Mouse (Mus musculus) heart, postnatal 25 days (tissue): ENCODE measurements around the gene Oprm1. TPM values are rescaled to one million over a fixed set of nuclear protein-coding genes. Genes with fewer than 3 reads are reported as not detected.
"Not testable (repeated sequence)": the region's sequence is repeated elsewhere in the genome, so short reads cannot be mapped to it uniquely, and the experiment has no call there.

Source experiments
- DNase-seq: peaks from one replicate; pipeline ENCODE4 v3.0.0; 2022; ENCODE audit warnings: low spot score
- intact Hi-C: fragments of 180-260 bp; cut with DNase I; formaldehyde crosslinking; loops from one replicate; pipeline ENCODE4 v1.15.1; 2025
- total RNA-seq, 2 experiments: library from RNA; stranded (reverse); gene quantifications; 2 replicates each; pipeline ENCODE4 v1.2.3; 2021

The Oprm1 gene
- not detected for total RNA-seq

DNA sequence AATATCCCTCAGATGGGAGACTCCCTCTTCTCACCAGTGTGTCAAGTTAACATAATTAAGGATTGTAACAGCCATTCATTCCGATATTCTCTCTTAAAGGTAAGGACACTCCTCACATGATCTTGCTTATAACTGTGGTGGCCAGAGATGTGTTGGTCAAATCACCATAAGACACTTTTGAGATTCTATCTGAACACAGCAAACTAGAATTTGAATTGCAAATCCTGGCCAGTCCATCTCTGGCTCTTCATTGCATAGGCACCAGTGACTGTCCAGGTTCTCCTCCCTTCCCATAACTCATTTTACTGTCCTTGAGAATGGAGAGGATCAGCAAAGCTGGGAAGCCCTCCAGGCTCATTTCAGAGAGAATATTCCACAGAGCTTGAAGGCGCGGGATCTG, at the start of gene Oprm1:
Gene Oprm1 (plus strand): TSS at position 301 of the 400 bp plus-strand sequence.
- DNase-seq = no peak
- intact Hi-C loops = no loop called here

DNA sequence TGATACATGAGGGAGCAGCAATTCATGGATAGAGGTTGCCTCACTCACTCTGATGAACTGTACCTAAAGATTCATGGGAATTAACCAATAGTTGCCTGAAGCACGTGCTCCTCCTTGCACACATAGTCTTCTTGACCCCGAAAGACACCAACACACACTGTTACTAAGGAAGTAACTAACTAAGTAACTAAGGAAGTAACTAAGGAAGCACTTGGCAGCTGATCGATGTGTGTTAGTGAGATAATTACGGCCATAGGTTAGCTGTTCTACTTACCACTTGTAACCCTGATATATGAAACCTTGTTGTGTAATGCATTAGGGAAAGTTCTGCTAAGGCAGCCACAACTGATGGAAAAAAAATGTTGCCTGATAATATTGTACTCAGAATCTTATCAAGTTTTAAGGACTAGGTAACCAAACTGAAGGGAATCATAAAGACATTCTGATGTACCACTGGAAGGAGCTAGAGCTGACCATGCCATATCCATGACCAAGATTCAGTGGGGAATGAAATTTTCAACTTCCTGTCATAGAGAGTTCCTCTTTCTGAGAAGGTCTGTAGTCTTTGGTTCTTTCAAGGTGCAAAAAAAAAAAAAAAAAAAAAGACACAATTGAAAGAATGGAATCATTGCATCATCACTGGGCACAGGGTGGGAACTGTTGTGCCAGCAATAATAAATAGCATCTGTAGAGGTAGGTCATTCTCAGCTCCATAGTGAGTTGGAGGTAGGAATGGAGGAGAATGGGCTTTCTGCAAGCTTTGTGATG, 40.9 kb upstream of the Oprm1 start:
- intact Hi-C loops = no loop called here
- no peak for DNase-seq

DNA sequence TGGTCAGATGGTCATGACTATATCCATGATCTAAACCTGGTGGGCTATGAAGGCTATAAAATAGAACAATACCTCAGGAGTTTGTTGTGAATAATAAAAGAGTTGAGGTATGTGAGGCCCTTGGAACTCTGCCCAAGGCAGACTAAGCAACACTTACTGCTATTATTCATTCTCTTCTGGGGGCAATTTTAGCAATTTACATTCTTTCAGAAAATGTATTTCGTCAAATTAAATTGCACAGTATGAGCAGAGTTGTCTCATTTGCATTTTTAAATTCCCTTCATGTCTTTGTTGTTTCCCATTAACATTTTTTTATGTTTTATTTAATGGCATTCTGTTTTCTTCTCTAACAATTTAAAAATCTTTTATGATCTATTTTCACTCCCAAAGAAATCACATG, 34.5 kb upstream of the Oprm1 start:
- DNase-seq = no peak
- intact Hi-C loops = no loop called here

DNA sequence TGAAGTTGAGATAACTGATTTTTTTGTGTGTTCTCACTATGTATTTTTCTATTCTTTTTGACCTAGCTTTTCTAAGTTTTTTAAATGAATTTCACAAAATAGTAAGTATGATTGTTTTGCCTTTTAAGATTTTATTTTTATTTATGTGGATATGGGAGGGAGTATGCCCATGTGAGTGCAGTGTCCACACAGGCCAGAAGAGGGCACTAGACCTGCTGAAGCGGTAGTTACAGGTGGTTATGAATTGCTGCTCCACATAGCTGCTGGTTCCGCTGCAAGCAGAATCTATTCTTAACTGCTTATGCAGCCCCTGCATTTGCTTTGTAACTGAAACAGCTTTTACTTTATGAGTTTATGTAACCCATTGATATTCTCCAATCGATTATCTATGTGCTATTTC, 29.8 kb upstream of the Oprm1 start:
- DNase-seq = no peak
- intact Hi-C loops = no loop called here

DNA sequence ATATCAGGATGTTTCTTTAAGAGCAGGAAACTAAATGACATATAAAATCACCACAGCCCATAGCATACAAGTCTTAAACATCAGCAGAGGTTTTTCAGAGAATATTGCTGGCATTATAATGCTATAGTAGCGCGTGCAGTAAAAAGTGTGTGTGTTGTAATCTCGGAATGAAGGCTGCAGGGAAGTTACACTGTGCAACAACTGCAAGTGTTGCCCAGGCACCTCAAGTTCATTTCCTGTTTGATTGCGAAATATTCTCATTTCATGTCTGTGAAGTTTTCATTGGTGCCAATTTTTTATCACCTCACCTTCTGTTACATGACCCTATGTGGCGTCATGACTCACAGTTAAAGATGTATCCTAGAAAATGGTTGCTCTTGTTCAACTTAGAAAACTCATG, 4.9 kb upstream of the Oprm1 start:
- no peak for DNase-seq
- intact Hi-C loops = no loop called here

DNA sequence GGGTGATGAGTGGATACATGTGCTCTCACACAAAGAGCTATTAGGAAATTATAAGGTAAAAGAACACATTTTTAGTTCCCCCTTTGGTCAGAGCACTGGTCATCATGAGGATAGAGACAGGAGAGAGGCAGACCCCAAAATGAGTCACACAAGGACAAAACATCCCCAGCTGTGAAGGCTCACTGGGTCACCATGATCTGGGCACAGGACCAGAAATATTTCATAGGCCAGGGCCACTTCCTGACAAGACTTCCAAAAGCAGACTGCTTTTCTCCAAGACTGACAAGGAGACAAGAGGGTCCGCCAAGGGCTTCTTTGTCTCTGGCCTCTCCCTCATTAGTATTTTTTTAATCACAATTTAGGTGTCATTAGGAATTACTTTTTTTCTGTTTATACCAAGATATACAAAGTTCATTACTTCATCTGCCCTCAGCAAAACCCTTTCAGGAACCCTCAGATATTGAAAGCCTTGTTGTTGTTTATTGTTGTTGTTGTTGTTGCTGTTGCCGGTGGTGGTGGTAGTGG, 3.0 kb downstream of the Oprm1 start, which contains the start of gene Gm10945:
Gene Gm10945 (minus strand): TSS at position 475 of the 525 bp plus-strand sequence.
- intact Hi-C loops = no loop called here
- DNase-seq = peak; percentile 37

DNA sequence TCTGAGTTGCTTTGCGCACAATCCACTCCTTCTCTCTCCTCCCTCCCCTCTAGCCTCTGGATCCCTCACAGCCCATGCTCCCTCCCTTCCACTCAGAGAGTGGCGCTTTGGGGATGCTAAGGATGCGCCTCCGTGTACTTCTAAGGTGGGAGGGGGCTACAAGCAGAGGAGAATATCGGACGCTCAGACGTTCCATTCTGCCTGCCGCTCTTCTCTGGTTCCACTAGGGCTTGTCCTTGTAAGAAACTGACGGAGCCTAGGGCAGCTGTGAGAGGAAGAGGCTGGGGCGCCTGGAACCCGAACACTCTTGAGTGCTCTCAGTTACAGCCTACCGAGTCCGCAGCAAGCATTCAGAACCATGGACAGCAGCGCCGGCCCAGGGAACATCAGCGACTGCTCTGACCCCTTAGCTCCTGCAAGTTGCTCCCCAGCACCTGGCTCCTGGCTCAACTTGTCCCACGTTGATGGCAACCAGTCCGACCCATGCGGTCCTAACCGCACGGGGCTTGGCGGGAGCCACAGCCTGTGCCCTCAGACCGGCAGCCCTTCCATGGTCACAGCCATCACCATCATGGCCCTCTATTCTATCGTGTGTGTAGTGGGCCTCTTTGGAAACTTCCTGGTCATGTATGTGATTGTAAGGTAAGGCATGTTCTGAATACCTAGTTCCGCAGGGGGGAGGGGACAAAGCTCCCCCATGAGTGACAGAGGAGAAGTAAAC, 30.4 kb downstream of the Oprm1 start:
- DNase-seq = no peak
- intact Hi-C loops = no loop called here

DNA sequence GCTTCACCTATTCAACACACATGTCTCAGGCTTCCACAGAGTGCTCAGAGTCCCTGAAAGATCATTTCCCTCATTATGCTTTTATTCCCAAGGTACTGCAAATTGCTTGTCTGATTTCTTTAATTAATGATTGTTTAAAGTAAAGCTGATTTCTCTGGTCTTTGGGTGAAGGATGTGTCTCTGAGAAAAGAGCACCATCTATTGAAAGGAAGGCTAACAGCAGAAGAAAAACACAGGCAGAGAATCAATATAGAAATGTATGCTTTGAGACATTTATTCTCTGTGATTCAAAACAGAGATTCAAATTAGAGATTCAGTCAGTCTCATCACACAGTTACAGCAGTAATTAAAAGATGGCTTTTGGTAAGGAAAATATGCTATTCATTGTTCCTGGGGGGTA, 31.9 kb downstream of the Oprm1 start:
- DNase-seq = no peak
- intact Hi-C loops = no loop called here

DNA sequence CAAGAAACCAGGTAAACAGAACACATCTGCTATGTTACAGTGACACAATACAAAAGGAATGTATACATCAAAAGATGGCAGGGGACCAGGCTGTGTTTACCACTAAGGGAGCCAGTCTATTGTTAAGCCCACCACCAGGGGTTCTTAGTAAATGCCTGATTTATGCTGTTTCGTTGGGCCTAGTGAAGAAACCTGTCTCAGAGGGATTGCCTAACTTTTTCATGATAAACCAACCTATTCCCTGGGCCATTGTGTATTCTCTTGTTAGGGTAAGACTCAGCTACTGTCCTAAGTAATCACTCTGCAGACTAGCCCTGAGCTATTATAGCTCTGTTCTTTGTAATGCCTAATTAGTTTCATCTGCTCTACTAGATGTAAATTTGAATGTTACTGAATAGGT, 62.3 kb downstream of the Oprm1 start:
- intact Hi-C loops = no loop called here
- DNase-seq = no peak

DNA sequence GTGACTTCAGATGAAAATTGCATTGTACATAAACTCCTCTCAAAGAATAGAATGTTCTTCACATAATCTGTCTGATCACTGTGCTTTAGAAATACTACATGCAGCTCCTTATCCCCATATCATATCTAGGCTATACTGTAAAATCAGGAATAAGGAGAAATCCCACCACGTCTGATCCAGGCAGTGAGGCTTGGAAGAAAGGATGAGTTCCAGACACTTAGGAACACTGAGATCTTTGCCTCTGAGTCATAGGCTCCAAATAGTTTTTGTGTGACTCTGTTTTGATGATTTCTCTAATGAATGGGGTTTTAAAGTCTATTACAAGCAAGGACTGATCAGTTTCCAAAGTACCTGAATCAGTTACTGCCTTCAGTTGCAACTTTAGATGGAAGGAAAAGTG, 83.9 kb downstream of the Oprm1 start:
- DNase-seq = no peak
- intact Hi-C loops = no loop called here

DNA sequence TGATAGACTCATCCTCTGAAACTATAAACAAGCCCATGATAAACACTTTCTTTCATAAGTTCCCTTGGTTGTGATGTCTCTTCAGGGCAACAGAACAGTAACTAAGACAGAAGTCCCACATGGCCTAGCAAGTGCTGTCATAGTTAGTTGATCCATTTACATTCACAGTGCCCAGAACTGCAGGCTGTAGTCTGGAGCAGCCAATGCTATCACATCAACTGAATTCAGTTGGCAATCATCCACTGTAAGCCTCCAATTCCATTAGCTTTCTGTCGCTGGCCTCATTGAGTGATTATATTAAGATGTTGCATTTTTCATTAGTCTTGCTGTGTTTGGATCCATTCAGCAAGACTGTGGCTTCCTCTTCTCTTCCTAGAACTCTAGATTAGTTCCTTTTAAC, 88.0 kb downstream of the Oprm1 start:
- DNase-seq = no peak
- intact Hi-C loops = no loop called here

DNA sequence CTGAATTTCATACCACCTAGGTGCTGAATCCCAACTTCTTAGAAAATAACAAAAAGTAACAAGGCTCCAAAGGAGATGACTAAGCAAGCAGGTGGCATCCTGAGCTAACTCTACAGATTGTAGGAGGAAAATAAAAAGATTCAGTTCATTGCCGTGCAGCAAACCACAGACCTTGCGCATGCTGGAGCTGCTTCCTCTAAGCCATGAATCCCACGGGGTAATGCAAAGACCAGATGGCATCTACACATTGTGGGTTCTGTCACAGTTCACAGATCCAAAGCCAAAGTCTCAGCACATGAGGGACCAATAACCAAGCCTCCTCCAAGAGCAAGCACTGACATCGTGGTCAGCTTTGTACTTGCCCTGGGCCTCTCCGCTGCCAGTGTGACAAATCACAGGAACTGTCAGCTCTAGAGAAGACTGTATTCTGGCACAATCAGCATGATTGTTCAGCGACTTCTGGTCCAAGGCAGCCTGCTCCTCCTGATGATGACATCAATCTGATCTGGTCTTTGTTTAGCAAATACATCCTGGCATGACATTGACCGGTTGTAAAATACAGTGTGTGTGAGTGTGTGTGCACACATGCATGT, 90.0 kb downstream of the Oprm1 start:
- intact Hi-C loops = no loop called here
- no peak for DNase-seq

DNA sequence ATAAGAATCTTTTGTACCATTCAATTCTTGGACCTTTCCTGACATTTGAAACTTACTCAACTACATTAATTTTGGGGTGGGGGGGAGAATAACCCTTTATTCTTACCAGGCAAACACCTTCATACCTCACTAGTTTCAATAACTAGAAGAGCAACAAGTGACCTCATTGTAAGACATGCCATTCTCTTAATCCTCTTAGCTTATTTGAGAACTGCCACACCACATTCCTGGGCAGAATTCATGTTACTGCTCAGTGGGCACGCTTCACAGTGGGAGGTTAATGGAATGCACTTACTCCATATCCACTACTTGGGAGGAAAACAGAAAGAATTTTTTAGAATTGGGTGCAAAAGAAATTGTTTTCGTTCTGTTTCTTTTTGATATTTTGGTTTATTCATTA, 90.5 kb downstream of the Oprm1 start:
- intact Hi-C loops = no loop called here
- DNase-seq = no peak

DNA sequence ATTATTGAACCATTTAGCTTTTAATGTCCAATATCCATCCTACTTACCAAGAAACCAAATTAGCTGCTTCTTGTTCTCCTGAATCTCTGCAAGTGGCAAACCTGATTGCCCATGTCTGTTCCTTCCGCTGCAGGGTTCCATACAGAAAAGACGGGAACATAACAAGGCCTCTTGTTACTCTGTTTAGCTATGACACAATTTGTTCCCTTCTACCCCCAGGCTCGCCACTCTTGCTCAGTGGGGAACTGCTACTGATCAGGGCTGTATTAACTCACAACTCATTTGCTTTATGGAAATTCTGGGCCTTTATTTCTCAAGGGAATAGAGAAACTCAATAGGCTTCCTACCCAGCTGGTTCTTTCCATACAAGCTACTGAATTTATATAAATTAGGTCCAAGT, 97.5 kb downstream of the Oprm1 start:
- no peak for DNase-seq
- intact Hi-C loops = no loop called here

DNA sequence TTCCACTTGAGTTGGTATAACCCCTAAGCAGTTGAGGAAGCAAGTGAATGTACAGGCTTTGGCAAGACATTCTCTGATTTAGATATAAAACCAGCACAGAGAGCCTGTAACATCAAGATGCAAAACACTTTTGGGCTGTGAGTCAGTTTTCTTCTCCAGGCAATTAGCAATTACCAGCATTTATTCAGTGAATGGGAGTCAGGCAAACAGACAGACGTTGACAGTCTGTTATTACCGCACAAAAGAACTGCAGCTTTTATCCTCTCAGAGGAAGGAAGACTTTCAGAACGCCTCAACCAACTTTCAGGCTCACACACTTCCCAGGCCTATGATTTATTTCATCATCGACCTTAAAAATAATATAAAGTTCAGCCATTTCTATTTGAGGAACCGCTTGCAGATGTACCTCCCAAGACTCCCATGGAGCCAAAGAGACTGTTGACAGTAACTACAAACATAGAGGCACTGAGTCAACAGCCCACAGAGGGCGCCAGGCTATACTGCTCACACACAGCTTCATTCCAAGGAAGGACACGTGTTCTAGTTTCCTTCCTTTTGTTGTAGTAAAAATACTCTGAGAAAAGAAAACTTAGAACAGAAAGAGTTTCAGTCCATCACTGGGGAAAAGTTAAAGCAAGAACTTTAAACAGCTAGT, 113.2 kb downstream of the Oprm1 start:
- intact Hi-C loops = no loop called here
- DNase-seq = no peak

DNA sequence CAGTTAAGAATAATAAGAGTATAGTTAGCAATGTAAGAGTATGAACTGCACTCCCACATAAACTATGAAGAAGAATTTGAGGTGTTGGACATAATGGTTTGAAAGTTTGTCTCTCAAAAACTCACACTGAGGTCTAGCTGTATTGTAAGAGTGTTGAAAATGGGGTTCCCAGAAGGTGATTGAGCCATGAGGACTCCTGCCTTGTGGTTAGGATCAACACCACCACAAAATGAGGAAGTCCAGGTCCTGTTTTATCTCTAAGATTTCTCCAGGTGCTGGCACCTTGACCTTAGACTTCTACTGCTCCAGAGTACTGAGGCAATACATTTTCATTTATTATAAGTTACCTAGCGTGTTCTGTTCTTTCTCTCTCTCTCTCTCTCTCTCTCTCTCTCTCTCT, 115.6 kb downstream of the Oprm1 start:
- no peak for DNase-seq
- intact Hi-C loops = no loop called here

DNA sequence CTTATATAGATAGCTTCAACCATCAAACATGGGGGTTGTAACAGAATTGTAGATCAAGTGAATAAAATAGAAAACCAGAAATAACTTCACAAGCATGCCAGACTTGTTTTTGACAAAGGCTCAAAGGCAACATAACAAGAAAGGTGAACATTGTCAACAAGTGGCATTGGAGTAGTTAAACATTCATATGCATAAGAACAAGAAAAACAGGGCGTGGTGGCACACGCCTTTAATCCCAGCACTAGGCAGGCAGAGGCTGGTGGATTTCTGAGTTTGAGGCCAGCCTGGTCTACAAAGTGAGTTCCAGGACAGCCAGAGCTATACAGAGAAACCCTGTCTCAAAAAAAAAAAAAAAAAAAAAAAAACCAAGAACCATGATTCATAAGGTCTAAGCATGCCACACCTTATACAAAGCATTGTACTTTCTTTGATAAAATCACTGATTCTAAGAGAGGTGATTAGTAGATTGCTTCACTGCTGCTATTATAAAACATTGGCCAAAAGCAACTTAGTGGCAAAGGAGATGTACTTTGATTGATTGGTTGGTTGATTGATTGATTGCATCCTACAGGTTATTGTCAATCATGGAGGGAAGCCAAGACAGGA, 120.1 kb downstream of the Oprm1 start:
- no peak for DNase-seq
- intact Hi-C loops = no loop called here

DNA sequence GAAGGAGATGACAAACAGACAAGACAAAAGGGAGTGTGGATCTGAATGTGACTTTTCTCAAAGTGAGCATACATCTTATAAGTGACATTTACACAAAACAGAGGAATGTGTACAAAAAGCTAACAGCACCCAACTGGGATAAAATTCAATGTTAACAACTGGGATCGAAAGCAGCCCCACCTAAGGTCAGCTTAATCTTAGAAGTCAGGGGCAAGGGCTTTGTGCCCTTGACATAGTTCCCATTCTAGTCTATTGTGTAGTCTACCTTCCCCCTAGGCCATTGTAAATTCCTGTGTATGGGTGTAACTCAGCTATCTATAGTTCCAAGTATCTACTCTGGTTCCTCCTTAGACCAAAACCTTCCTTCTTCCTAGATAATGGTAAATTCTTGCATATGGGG, 123.7 kb downstream of the Oprm1 start:
- intact Hi-C loops, DNase-seq: not testable (repeated sequence)

DNA sequence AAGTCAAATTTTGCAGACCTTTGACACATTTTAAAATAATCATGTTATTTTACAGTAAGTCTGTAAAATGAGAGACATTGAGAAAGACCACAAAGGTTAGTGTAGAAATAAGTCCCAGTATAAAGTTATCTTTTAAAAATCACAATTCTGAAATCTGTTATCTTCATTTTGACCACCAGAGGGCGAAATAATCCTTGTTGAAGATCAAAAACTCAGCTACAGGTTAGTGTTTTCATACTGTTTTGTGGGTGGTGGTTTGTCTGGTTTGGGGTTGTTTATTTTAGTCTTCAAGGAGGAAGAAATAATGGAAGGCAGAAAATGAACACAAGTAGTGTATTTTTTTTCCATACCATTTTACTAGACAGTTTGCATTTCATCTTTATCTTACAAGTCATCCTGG, 127.2 kb downstream of the Oprm1 start:
- intact Hi-C loops = loop anchor here (2.0 kb wide), 1 partner anchor 191 kb away; no protein-coding TSS in a partner anchor
- DNase-seq = no peak

DNA sequence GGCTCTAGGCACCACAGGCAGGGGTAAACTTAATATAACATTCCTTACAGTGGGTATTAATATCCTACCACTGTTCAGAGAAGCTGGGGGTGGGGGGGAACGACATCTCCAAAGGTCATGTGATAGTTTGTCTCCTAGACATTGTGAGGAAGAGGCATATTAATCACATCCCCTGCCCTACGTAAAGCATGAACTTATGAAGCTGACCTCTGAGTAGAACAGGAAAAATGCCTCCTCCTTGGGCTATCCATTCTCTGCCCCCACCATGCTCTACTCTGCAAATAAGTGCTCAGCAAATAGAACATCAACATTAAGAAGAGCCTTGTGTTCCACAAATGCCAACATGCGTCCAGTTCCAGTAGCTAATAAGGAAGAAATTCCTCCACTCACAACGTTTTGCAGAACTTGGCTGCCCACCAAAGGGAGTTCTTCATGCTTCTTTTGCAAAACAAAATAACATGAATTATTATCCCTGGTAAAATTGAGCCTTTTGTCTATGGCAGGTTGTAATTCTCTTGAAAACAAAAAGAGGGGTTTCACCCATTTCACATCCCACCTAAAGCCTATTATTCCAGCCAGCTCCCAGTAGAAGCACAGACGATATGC, 131.4 kb downstream of the Oprm1 start:
- intact Hi-C loops = no loop called here
- DNase-seq = no peak
